Mouse (Mus musculus) neural tube, embryonic 14.5 days (tissue): ENCODE data around the gene Acp1. TPM values are rescaled to one million over a fixed set of nuclear protein-coding genes. Genes with fewer than 3 reads are reported as not detected.

ENCODE experiments used
- ATAC-seq: fragments of 200-750 bp; cut with Nextera tagmentation; 2 replicates; pipeline ENCODE4 v1.8.0; 2017; ENCODE audit warnings: low read depth, mild to moderate bottlenecking, moderate TSS enrichment, moderate library complexity
- H3K27ac ChIP-seq: fragments of 300-500 bp; sonication (generic); 2 replicates; pipeline ENCODE4 v1.5.1; 2014; ENCODE audit warnings: low read depth, mild to moderate bottlenecking, control low read depth, low read length, moderate library complexity, mixed read lengths
- H3K27me3 ChIP-seq: fragments of 300-500 bp; sonication (generic); 2 replicates; pipeline ENCODE4 v1.6.1; 2014; ENCODE audit warnings: low read length; ENCODE audit not compliant: control insufficient read depth, insufficient read depth
- H3K36me3 ChIP-seq: fragments of 300-500 bp; sonication (generic); 2 replicates; pipeline ENCODE4 v1.6.1; 2014; ENCODE audit warnings: low read length, mixed read lengths; ENCODE audit not compliant: control insufficient read depth, insufficient read depth
- H3K4me1 ChIP-seq: fragments of 300-500 bp; sonication (generic); 2 replicates; pipeline ENCODE4 v1.6.1; 2014; ENCODE audit warnings: low read length; ENCODE audit not compliant: control insufficient read depth, insufficient read depth
- H3K4me2 ChIP-seq: fragments of 300-500 bp; sonication (generic); 2 replicates; pipeline ENCODE4 v1.6.1; 2014; ENCODE audit warnings: mild to moderate bottlenecking, low read depth, low read length, control low read depth
- H3K4me3 ChIP-seq: fragments of 300-500 bp; sonication (generic); 2 replicates; pipeline ENCODE4 v1.5.1; 2014; ENCODE audit warnings: low read depth, low read length, control low read depth, mixed read lengths
- H3K9ac ChIP-seq: fragments of 300-500 bp; sonication (generic); replicated peaks from 2 replicates; pipeline ENCODE4 v1.6.1; 2014; ENCODE audit warnings: low read depth, mild to moderate bottlenecking, control low read depth, low read length, mixed read lengths
- H3K9me3 ChIP-seq: fragments of 300-500 bp; sonication (generic); 2 replicates; pipeline ENCODE4 v1.6.1; 2016; ENCODE audit warnings: low read length; ENCODE audit not compliant: control insufficient read depth
- WGBS: fragments of 180-500 bp; shearing (Covaris S2); extraction: QIAGEN DNeasy Blood & Tissue Kit; methylation state at CpG from one replicate; pipeline ENCODE4 v1.1.7; 2014; 5-methylcytosine and 5-hydroxymethylcytosine counted together
- polyA plus RNA-seq: library from polyadenylated mRNA; unstranded; fragments of >200 nt; fragmentation: Nextera tagmentation; extraction: Ambion mirVana; gene quantifications from 2 replicates; pipeline ENCODE4 v1.2.1, GENCODE M21; 2014

Gene Acp1
- polyA plus RNA-seq, 1 experiment from 2014 or later, result 130 TPM

DNA sequence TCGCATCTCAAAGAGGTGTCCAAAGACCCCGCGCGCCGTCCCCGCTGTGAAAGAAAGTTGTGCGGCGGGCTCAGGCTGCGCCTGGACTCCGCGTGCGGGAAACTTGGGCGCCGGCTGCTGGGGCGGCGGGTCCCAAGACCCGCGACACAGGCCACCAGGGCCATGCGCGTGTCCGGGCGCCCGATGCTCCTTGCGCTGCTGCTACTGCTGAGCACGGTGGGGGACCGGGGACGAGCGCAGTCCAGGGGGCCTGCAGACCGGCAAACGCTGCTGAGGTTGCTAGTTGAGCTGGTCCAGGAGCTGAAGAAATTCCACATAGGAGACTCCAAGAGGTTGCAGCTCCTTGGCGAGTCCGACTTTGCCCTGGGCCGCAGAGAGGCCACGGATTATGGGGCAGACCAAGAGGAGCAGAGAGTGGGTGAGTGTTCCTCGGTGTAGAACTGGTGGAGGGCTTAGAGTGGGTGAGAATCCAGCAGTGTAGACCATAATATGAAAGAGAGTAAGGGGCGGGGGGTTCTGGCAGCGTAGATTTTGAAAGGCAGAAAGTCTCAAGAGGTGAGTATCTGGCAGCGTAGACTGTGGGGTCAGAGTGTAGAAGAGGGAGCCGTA, 26.7 kb downstream of the Acp1 start:
- Histone ChIP-seq H3K9me3 (no peaks in the 10 kb centered on the region), H3K27me3 (peaks cover 23% of the 10 kb centered on the region), H3K27ac (no peak overlapping the region), H3K9ac (peak overlapping the region; percentile 48), H3K4me3 (peak overlapping the region; percentile 54), H3K4me2 (peak overlapping the region; percentile 100), H3K36me3 (no peaks in the 10 kb centered on the region), H3K4me1 (peaks cover 9% of the 10 kb centered on the region; the same call in 1 of the 2 replicates)
- peak; percentile 64 for ATAC-seq
- 8% methylated on average over 39 of the region's 39 CpGs for WGBS

DNA sequence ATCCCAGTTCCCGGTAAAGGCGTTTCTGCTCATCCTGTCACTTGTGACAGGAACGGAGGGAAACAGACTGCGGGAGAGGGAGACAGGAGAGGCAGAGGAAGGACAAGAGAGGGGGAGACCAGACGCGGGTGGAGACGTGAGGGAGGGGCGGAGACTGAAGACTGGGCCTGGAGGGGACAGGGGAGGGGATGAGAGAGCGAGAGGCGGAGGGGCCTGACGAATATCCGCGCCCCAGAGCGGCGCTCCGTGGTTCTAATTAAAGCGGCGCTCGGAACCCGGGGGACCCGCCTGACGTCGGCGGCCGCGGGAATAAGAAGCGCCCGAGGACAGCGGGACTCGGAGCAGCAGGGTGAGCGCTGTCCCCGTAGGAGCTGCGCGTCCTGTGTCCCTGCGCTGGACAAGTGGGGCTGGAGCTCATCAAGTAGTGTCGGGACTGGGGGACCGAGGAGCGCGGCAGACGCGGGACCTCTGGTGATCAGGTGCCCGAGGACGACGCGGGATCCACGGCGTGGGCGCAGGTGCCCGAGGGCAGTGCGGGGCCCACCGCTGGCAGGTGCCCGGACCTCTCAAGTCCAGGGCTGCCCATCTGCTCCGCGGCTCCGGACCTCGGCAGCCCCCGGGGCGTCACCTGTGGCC, 27.3 kb downstream of the Acp1 start, which contains the start of gene Alkal2:
TSS of gene Alkal2 (plus strand) at position 337 of the 636 bp plus-strand sequence.
- Histone ChIP-seq H3K36me3 (no peaks in the 10 kb centered on the region), H3K4me2 (peak within 1 kb of the TSS; percentile 100), H3K9me3 (no peaks in the 10 kb centered on the region), H3K9ac (peak within 1 kb of the TSS; percentile 48), H3K27me3 (peaks cover 23% of the 10 kb centered on the region), H3K4me1 (peaks cover 9% of the 10 kb centered on the region; the same call in 1 of the 2 replicates), H3K27ac (no peak within 1 kb of the TSS), H3K4me3 (peak within 1 kb of the TSS; percentile 54)
- WGBS, result under 1% methylated on average over 57 of the region's 58 CpGs
- ATAC-seq, result peak; percentile 76

DNA sequence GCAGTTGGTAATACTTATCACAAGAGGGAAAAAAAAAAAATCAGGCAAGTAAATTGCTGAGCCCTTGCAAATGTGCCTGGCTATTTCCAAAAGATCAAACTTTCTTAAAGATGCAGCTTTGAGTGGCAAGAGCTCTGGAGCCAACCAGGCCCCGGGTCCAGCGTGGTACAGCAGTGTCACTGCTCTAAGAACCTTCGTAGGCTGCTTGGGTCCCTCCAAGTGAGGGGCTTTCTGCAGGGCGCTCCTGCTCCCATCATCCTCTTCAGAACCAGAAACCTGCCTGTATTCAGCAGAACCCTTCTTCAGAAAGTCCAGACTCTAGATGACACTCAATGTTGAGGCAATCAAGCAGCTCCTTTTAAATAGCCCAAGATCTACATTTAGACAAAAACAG, 27.8 kb downstream of the Acp1 start:
- no peak overlapping the region for H3K27ac ChIP-seq
- H3K9me3 ChIP-seq, result no peaks in the 10 kb centered on the region
- peak overlapping the region; percentile 48 for H3K9ac ChIP-seq
- peaks cover 23% of the 10 kb centered on the region for H3K27me3 ChIP-seq
- 22% methylated on average over 4 of the region's 4 CpGs for WGBS
- no peak for ATAC-seq
- peak overlapping the region; percentile 54 for H3K4me3 ChIP-seq
- H3K4me2 ChIP-seq, result peak overlapping the region; percentile 100
- H3K4me1 ChIP-seq, result peaks cover 9% of the 10 kb centered on the region; the same call in 1 of the 2 replicates
- no peaks in the 10 kb centered on the region for H3K36me3 ChIP-seq

- 75% methylated on average over 6 of the region's 6 CpGs for WGBS
- Histone ChIP-seq H3K4me3 (no peak overlapping the region), H3K9me3 (no peaks in the 10 kb centered on the region), H3K27ac (no peak overlapping the region), H3K27me3 (peaks cover 14% of the 10 kb centered on the region), H3K4me1 (peaks cover 5% of the 10 kb centered on the region; the same call in 1 of the 2 replicates), H3K36me3 (no peaks in the 10 kb centered on the region), H3K4me2 (no peak overlapping the region), H3K9ac (no peak overlapping the region)
- no peak for ATAC-seq
These were observed 31.9 kb downstream of the Acp1 start for GRCm38 (mm10) chr12:30879447-30879846.

DNA sequence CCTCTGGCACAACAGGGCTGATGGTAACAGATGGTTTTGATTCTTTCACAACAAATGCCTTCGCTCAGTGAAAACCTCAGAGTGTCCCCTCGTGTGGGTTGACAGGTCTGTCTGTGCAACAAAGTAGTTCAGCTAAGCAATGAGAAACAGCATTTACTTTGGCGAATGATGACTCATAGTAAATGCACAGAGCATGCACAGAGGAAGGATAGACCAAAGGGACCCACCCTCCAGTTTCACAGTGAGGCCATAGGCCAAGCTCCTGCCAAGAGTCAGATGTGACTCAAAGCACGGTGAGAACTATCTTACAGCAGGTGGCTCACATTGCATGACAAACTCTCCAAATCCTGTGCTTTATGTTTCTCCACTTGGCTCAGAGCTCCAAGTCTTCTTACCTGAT, 45.6 kb downstream of the Acp1 start:
- no peak for ATAC-seq
- Histone ChIP-seq H3K36me3 (no peaks in the 10 kb centered on the region), H3K9me3 (no peaks in the 10 kb centered on the region), H3K27me3 (no peaks in the 10 kb centered on the region), H3K4me1 (no peaks in the 10 kb centered on the region), H3K9ac (no peak overlapping the region), H3K4me2 (no peak overlapping the region), H3K4me3 (no peak overlapping the region), H3K27ac (no peak overlapping the region)
- WGBS, result 86% methylated on average over 4 of the region's 4 CpGs

DNA sequence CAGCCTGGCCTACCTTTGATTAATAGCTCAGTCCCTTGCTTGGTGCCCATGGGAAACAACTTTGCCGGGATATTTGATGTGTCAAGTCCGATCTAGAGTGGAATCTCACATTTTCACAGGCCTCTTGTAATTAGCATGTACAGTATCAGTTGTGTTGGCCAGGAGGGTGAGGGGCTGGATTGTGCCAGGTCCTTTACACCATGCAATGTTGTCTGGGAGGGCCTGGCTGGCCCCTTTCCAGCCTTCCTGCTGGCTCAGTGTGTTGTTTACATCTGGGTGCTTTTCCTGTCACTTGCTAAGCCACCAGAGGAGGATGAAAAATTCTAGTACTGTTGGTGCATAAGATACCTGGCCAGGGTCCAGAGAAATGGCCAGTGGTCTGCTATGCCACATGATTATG, 47.0 kb downstream of the Acp1 start:
- no peak; the same call in 1 of the 2 replicates for ATAC-seq

DNA sequence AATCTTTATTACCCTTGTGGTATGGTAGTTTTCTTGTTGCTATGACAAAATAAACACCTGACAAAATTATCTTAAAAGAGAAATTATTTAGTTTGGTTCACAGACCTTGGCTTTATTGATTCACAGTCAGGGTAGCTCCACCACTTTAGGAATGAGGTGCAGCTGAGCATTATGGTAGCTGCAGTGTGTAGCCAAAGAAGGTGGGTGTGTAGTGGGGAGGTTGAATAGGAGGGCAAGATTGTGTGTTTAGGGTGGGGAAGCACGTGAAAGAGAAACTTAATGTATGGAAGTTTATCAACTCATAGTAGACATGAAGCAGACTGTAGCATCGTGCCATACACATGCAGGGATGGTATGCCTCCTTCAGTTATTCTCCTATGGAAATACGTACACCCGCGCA, 55.2 kb downstream of the Acp1 start:
- Histone ChIP-seq H3K4me3 (no peak overlapping the region), H3K4me1 (no peaks in the 10 kb centered on the region), H3K36me3 (no peaks in the 10 kb centered on the region), H3K9me3 (no peaks in the 10 kb centered on the region), H3K9ac (no peak overlapping the region), H3K27ac (no peak overlapping the region), H3K4me2 (no peak overlapping the region), H3K27me3 (no peaks in the 10 kb centered on the region)
- 93% methylated on average over 5 of the region's 5 CpGs for WGBS
- no peak for ATAC-seq

More for the DNA sequence above, 47.0 kb downstream of the Acp1 start:
- no peak overlapping the region for H3K27ac ChIP-seq
- no peaks in the 10 kb centered on the region for H3K27me3 ChIP-seq
- no peaks in the 10 kb centered on the region for H3K9me3 ChIP-seq
- 71% methylated on average over 2 of the region's 2 CpGs for WGBS
- H3K4me2 ChIP-seq, result no peak overlapping the region
- H3K9ac ChIP-seq, result no peak overlapping the region
- no peaks in the 10 kb centered on the region for H3K36me3 ChIP-seq
- H3K4me3 ChIP-seq, result no peak overlapping the region
- no peaks in the 10 kb centered on the region for H3K4me1 ChIP-seq

DNA sequence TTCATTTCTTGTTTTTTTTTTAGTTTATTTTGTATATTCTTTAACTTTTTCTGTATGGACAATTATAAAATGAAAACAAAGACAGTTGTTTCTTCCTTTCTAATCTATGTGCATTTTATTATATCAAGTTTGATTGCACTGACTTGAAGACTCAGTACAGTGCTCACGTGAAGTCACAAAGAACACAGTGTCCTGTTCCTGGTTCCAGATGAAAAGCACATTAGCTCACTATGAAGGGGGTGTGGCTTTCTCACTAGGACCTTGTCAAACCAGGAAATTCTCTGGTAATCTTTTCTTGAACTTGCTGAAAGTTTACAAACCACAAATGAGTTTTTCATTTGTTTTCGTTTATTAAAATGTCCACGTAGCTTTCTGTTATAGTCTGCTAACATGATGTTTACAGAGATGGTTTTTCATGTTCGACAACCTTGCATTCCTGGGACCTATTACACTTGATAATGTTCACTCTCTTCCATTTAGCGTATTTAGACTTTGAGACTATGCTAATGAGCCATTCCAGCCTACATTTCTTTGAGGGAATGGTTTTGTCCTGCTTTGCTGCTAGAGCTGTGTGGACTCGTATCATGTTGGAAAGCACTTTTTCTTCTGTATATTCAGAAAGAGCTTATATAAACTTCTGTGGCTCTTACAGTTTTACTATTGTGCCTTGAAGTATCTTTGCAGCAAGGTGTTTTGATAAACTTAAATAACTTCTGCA, 55.8 kb downstream of the Acp1 start:
- H3K9ac ChIP-seq, result no peak overlapping the region
- ATAC-seq, result no peak
- no peak overlapping the region for H3K4me2 ChIP-seq
- H3K36me3 ChIP-seq, result no peaks in the 10 kb centered on the region
- no peak overlapping the region for H3K4me3 ChIP-seq
- no peaks in the 10 kb centered on the region for H3K27me3 ChIP-seq
- no peak overlapping the region for H3K27ac ChIP-seq
- no peaks in the 10 kb centered on the region for H3K9me3 ChIP-seq
- 83% methylated on average over 6 of the region's 6 CpGs for WGBS
- H3K4me1 ChIP-seq, result no peaks in the 10 kb centered on the region

- no peak for ATAC-seq
- no peak overlapping the region for H3K9ac ChIP-seq
- no peaks in the 10 kb centered on the region for H3K27me3 ChIP-seq
- H3K4me2 ChIP-seq, result no peak overlapping the region
- no peak overlapping the region for H3K27ac ChIP-seq
- H3K9me3 ChIP-seq, result no peaks in the 10 kb centered on the region
- WGBS, result 86% methylated on average over 6 of the region's 6 CpGs
- H3K4me1 ChIP-seq, result no peaks in the 10 kb centered on the region
- H3K36me3 ChIP-seq, result no peaks in the 10 kb centered on the region
- H3K4me3 ChIP-seq, result no peak overlapping the region
These were observed 59.5 kb downstream of the Acp1 start for GRCm38 (mm10) chr12:30851871-30852270.
